Mouse (Mus musculus): ENCODE results near the gene Phyhipl.

GRCm38 (mm10) chr10:70699581-70699980 is 43.8 kb upstream of the Phyhipl start:
- TF ChIP-seq CTCF (IDR thresholded peaks at IDR 0.05; ENCODE audit: low read depth), result no peak
- no peak for TF ChIP-seq EP300 (IDR thresholded peaks at IDR 0.05; ENCODE audit: low read depth)
